Mouse (Mus musculus): ENCODE measurements around the gene Eef2.
"Not testable (repeated sequence)": the region's sequence is repeated elsewhere in the genome, so short reads cannot be mapped to it uniquely, and the experiment has no call there.

The Eef2 gene

DNA sequence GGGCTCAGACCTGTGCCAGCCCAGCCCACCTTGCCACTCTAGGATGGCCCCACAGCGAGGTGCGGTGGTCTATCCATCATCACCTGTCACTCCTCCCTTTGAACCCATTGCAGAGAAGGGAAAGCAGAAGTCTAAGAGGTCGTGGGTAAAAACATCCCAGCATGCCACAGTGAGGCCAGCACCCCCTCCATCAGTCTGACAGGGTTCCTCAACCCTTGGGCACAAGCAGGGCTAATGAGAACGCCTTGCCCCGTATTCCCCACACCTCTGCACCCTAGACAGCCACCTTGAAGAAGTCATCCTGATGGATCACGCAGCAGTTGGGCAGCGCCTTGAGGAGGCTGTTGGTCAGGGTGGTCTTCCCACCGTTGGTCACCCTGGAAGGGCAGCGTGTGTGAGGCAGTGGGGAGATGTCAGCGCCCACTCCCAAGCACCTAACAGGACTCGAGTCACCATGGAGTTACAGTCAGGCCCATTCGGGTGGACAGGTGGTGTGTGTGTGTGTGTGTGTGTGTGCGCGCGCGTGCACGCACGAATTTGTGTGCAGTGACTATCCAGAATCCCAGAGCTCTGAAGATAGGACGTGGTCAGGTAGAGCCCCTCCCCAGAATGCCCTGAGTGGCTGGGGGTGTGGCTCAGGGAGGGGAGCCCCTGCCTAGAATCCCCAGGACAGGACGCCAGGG is 24.3 kb downstream of the Eef2 start:
- no peak for DNase-seq (ENCODE audit: low spot score)

DNA sequence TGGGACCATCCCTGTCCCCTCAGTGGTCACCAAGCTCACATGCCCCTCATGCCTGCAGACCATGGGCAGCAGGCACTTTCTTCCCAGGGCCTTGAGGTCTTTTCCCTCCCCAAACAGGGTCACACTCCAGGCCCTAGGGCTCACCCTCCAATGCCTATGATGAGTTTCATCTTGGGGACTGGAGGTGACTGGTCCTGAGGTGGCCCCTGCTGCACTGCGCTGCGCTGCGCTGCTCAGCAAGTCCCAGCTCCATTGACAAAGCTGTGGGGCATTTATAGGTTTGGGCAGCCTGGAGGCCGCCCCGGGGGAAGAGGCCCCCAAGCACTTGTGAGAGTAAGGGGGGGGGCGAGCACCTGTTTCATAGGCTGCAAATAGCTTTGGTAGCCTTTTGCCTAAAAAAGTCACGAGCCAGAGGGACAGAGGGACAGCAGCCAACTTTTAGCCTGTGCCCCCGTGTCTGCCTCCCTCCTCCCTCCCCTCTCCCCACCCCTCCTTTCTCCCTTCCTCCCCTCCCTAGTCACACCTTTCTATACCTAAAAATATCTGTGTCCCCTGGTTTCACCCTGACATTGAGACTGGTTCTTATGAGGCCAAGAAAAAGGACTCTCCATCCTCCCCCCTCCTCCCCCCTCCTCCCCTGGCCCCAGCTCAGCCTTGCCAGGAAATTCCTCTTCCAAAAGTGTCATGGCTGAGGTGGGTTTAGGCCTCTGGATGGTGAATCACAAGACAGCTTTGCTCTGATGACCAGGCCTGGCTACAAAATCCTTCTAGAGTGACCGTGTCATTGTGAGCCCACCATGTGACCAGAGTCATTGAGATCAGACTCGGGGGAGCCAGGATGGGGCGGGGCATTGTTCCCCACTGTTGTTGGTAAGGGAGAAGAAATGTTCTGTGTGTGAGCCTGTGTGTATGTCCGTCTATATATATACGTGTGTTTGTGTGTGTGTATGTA is 25.7 kb downstream of the Eef2 start, which contains the start of gene Nmrk2:
Nmrk2 (minus strand) TSS at position 245 of the 952 bp plus-strand sequence.
- no peak for DNase-seq (ENCODE audit: low spot score)

DNA sequence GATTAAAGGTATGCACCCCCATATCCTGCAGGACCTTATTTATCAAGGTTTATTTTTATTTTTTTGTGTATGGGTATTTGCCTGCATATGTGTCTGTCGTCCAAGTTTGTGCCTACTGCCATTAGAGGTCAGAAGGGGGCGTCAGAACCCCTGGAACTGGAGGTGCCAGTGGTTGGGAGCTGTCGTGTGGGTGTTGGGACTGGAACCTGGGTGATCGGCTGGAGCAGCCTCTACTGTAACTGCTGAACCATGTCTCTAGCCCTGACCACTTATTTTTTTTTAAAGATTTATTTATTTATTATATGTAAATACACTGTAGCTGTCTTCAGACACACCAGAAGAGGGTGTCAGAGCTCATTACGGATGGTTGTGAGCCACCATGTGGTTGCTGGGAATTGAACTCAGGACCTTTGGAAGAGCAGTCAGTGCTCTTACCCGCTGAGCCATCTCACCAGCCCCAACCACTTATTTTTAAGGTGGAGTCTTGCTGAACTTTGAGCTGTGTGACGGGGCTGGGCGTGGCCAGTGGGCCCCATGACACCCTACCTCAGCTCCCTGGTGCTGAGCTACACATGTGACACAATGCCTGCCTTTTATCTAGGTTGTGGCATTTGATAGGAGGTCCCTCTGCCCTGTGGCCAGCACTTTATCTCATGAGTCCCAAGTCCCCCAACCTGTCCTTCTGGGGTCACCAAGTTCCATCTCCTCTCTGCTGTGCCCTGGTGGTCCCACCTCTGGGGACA is 26.7 kb downstream of the Eef2 start:
- DNase-seq (ENCODE audit: low spot score), result peak; percentile 4

DNA sequence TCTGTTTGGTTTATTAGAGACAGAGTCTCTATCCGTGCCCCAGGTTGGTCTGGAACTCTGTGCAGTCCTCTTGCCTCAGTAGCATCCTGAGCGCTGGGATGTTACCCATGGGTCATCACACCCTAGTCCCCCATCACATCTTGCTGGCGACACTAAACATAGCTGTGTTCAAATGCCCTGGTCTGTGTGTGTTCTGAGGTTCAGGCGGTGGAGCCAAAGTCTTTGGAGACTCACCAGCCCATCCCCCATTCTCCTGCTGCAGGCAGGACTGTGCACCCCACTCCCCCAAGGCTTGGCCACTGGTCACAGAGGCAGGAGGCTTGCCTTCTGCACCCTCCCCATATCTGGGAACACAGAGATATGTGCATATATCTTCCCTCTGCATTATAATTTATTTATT is 27.7 kb downstream of the Eef2 start:
- no peak for DNase-seq (ENCODE audit: low spot score)

DNA sequence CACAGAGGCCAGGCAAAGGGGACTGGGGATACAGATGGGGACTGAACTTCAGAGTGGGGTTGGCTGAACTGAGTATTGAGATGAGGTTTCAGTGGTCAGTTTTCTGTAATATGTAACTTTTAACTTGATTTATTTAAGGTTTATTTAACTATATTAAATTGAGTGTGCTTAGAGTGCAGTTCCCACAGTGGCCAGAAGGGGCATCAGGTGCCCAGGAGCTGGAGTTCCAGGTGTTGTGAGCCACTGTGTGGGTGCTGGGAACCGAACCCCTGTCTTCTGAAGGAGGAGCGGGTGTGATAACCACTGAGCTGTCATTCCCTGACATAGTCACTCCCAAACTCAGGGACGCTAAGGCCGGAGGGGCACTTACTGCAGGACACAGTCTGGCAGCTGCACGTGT is 33.7 kb downstream of the Eef2 start:
- DNase-seq (ENCODE audit: low spot score), result peak; percentile 6

DNA sequence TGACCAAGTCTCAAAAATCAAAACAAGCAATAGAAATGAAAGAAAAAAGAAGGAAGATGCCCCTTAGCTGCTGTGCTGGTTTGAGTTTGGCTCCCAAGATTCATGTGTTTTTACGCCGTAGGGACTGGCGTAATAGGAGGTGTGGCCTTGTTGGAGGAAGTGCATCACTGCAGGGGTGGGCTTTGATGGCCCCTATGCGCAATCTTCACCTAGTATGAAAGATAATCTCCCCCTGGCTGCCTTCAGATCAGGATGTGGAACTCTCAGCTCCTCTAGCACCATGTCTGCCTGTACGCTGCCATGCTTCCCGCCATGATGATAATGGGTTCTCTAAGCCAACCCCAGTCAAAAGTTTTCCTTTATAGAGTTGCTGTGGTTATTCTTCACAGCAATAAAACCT is 39.8 kb downstream of the Eef2 start:
- DNase-seq (ENCODE audit: low spot score), result no peak

DNA sequence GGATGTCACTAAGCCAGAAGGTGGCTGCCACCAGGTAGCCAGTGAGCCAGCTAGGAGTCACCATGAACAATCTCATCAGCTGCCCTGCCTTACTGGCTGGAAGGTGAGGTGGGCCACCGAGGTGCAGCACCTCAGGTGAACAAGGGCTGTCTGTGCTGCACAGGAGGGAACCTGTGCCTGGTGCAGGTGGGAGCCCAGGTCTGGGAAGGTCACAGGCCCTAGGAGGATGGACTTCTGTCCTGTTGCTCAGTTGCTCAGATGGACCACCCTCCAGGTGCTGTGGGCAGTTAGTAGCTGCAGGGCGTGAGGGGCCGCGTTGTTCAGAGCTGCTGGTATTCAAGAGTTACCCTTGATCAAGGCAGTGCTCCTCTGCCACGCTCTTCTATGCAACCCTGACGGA is 40.4 kb downstream of the Eef2 start:
- no peak for DNase-seq (ENCODE audit: low spot score)

DNA sequence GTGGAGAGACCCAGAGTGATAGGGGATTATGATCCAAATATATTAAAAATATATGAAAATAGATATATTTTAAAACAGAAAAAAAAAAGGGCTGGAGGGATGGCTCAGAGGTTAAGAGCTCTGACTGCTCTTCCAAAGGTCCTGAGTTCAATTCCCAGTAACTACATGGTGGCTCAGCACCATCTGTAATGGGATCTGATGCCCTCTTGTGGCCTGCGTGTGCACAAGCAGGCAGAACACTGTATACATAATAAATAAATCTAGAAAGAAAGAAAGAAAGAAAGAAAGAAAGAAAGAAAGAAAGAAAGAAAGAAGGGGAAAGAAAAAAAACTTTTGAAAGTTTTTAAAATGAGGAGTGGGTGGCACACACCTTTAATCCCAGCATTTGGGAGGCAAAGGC is 40.8 kb downstream of the Eef2 start:
- DNase-seq (ENCODE audit: low spot score), result not testable (repeated sequence)

DNA sequence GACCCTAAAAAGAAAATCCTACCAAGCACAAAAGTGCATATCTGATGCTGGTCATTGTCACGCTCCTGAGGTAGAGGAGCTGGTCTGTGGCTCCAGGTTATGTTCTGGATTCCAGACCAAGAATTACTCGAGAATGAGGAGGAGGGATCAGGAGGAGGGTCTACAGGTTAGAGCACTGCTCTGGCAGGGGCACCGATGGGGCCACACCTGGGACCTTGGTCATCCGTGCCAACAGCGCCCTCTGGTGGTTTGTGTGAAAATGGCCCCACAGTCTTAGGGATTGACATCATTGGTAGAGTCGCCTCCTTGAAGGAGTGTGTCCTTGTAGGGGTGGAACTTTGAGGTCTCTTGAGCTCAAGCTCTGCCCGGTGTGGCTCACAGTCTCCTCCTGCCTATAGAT is 41.5 kb downstream of the Eef2 start:
- no peak for DNase-seq (ENCODE audit: low spot score)

DNA sequence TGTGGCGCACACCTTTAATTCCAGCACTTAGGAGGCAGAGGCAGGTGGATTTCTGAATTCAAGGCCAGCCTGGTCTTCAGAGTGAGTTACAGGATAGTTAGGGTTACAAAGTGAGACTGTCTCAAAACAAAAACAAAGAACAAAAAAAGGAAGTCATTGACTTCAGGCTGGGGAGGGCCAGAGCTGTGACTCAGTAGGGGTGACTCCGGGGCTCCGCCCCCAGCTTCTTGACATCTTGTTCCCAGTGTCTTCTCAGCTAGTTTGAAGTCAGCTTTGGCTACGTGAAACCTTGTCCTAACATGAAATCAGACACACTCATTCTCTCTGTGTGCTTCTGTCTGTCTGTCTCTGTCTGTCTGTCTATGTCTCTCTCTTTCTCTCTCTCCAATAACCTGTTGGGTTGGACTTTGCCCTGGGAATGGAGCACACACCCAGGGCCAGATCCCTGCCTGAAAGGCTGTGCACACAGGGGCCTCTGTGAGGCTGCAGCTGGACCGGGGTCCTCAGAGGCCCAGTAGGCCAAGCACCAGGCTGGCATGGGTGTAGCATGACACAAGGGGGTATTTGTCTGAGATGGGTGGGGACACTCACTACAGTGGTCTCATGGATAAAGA is 45.1 kb downstream of the Eef2 start:
- DNase-seq (ENCODE audit: low spot score), result no peak

DNA sequence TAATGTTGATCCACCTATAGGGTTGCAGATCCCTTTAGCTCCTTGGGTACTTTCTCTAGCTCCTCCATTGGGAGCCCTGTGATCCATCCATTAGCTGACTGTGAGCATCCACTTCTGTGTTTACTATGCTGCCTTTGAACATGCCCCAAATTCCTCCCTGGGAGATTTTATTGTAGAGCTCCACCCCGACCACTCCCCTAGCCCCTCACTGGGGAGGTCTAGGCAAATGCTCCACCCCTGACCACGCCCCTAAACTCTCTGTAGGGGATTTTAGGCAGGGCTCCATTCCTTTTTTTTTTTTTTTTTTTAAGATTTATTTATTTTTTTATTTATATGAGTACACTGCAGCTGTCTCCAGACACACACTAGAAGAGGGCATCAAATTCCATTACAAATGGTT is 47.3 kb downstream of the Eef2 start:
- DNase-seq (ENCODE audit: low spot score), result not testable (repeated sequence)

DNA sequence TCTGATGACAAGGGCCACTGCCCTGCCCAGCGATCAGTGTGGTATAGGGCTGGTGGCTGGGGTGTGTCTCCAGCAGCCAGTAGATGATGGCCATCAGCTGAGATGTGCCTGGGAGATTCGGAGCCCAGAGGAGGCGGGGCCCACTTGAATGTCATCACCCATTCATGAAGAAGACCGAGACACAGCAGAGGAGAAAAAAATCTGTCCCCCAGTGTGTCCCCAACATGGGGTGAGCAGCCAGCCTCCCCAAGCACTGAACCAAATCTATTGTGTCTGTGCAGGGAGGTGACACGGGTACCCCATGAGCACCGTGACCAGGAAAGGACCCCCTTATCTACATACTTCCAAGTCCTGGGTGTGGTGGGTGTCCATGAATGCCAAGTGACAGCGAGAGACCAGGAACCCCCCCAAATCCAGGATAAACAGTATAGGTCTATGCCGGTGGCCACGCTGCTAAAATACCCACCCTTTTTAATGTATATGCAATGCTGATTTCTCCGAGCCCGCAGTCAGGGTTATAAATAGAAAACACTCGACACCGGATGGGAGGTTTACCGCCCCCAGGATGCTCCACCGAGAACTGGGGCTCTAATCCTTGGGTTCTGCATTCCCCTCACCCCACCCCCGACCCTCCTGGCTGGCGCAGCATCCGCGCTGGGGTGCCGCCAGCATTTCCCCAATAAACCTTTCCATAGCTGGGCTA is 53.5 kb downstream of the Eef2 start:
- peak; percentile 39 for DNase-seq (ENCODE audit: low spot score)

DNA sequence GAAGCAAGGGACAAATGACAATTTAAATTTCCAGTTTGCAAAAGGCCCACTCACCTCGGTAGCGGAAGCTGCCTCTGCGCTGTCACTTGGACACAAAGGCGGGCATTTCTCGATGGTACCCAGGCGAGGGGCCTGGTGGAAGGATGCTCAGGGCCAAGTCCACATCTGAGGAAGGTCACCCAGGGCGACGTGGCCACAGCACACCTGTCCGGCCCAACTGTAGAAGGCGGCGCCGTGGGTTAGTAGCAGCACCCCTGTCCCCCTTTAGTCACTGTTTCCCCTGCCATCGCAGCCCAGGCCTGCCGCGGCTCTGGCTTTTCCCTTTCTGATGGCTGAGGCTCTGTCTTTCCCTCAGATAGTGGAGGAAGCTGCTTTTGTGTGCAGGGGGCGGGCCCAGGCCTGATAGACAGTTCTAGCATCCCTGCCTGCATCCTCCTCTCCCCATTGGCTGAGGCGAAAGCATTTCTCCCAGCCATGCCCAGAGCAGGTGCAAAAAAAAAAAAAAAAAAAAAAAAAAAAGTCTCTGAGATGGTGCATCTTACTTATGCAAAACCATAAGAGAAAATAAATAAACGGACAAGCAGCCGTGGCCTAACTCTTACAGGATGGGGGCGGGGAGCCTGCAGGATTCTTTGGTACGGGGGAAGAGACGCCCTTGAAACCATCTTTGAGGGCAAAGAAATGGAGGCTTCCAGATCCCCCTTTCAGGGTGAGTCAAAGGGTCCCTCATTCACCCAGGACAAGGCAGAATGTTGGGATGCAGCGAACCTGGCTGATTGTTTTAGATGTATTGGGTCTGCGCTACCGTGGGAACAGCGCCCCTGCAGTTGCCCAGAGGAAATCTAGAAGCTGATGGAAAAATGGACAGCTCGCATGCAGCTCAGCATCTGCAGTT is 54.3 kb downstream of the Eef2 start, which contains the start of gene Atcay:
Atcay (minus strand) TSS at position 396 of the 895 bp plus-strand sequence.
- DNase-seq (ENCODE audit: low spot score), result peak; percentile 83

DNA sequence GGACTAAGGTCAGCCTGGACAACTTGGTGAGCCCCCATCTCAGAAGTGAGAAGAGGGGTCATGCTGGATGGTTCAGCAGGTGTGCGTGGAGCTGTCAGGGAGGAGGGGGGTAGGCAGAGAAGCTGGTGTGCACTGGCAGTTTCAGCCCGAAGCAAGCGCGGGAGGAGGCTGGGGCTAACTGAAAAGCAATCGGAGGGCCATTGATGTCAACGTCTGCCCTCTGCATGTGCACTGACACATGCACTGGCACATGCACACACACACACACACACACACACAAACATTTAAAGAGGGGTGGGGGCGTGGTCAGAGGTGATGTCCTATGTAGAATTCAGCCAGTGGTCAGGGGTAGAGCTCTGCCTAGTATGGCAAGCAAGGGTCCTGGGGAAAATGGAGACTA is 55.0 kb downstream of the Eef2 start:
- peak; percentile 10 for DNase-seq (ENCODE audit: low spot score)

All from layer of hippocampus, adult 11-12 months (tissue).